Mouse (Mus musculus): ENCODE results near the gene Tcte2. TPM values are rescaled to one million over a fixed set of nuclear protein-coding genes. Genes with fewer than 3 reads are reported as not detected.
A peak's percentile ranks its signal among the peaks of the same experiment; 100 is the strongest.
"Not testable (repeated sequence)": the region's sequence is repeated elsewhere in the genome, so short reads cannot be mapped to it uniquely, and the experiment has no call there.

The Tcte2 gene
- polyA plus RNA-seq (2016; fragmentation: Nextera tagmentation; extraction: Ambion mirVana), result 2.8 and 3.3 TPM in 2 replicates

GRCm38 (mm10) chr17:13761179-13761913 lies at the start of gene Tcte2:
Tcte2 (minus strand) TSS chr17:13761825.
- H3K36me3 ChIP-seq (replicated peaks), result no peaks in the 10 kb centered on the region
- WGBS, result under 1% methylated on average over 74 of the region's 74 CpGs

DNA sequence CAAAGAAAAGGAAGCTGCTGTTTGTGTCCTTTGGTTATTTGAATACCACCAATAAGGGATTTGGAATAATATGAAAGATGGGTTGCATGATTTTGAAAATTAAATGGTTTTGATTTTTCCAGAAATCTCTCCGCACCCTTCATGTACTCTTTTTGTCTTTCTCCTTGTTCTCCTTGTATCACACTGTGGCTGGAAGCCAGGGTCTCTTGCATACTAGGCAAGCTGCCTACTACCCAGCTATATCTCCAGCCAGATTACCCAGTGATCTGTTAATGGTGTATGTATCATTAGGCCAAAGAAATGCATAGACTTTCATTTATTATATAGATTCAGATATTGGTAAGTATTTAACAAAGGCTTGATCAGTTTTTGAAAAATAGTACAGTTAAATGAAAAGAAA lies 44.4 kb upstream of the Tcte2 start:
- H3K9me3 ChIP-seq, result no peaks in the 10 kb centered on the region
- peaks cover 4% of the 10 kb centered on the region; the same call in 1 of the 2 replicates for H3K4me1 ChIP-seq
- H3K27ac ChIP-seq (replicated peaks), result no peak overlapping the region
- WGBS, result 98% methylated on average over 1 of the region's 1 CpGs
- peaks cover 59% of the 10 kb centered on the region for H3K36me3 ChIP-seq (replicated peaks)
- no peaks in the 10 kb centered on the region for H3K27me3 ChIP-seq (replicated peaks; ENCODE audit: low read depth, poor library complexity, severe bottlenecking)
- no peak overlapping the region for H3K4me3 ChIP-seq
- DNase-seq (ENCODE audit: low spot score), result no peak

More at GRCm38 (mm10) chr17:13761179-13761913, at the start of gene Tcte2:
- H3K4me1 ChIP-seq, result peaks cover 23% of the 10 kb centered on the region
- H3K9me3 ChIP-seq, result no peaks in the 10 kb centered on the region
- peak; percentile 68 for DNase-seq (ENCODE audit: low spot score)
- peak within 1 kb of the TSS; percentile 91 for H3K27ac ChIP-seq (replicated peaks)
- H3K4me3 ChIP-seq, result peak within 1 kb of the TSS; percentile 92
- 0 out of 2 replicates have a peak, but pooled peaks cover 12% of the 10 kb centered on the region for H3K27me3 ChIP-seq (replicated peaks; ENCODE audit: low read depth, poor library complexity, severe bottlenecking)

DNA sequence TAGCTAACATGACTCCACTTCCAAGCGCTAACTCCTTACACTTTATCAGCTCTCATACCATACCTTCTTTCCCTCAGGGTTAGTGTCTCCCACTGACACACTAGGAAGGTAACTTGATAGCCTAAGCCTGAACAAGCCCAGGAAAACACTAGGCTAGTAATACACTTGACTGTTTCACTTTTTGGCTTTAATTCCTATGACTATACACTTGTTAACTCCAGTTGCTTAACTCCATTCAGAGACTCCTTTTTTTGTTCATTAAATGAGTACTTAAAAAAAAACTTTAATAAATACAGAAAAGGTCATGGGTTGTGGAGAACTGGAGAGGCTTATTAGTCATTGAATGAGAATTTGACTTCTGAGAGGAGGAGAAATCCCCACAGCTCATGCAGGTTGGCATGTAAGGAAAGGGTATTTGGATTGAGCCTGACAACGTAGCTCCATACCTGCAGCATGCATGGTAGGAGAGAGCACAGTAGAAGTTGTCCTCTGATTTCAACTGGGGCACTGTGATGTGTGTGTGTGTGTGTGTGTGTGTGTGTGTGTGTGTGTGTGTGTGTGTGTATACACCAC lies 41.3 kb upstream of the Tcte2 start:
- Histone ChIP-seq H3K27me3 (replicated peaks; ENCODE audit: low read depth, poor library complexity, severe bottlenecking) (no peaks in the 10 kb centered on the region), H3K27ac (replicated peaks) (no peak overlapping the region), H3K4me1 (peaks cover 4% of the 10 kb centered on the region; the same call in 1 of the 2 replicates), H3K36me3 (replicated peaks) (peaks cover 35% of the 10 kb centered on the region), H3K9me3 (no peaks in the 10 kb centered on the region), H3K4me3 (no peak overlapping the region)
- WGBS, result 83% methylated on average over 2 of the region's 2 CpGs
- no peak for DNase-seq (ENCODE audit: low spot score)

GRCm38 (mm10) chr17:13797691-13798090 lies 36.1 kb upstream of the Tcte2 start:
- Histone ChIP-seq H3K27me3 (replicated peaks; ENCODE audit: low read depth, poor library complexity, severe bottlenecking) (no peaks in the 10 kb centered on the region), H3K4me1 (peaks cover 2% of the 10 kb centered on the region; the same call in 1 of the 2 replicates), H3K9me3 (no peaks in the 10 kb centered on the region), H3K27ac (replicated peaks) (no peak overlapping the region), H3K4me3 (no peak overlapping the region), H3K36me3 (replicated peaks) (no peaks in the 10 kb centered on the region)
- no peak for DNase-seq (ENCODE audit: low spot score)
- 81% methylated on average over 1 of the region's 1 CpGs for WGBS

- DNase-seq (ENCODE audit: low spot score); H3K9me3 ChIP-seq; H3K4me1 ChIP-seq; H3K4me3 ChIP-seq; H3K36me3 ChIP-seq (replicated peaks); H3K27me3 ChIP-seq (replicated peaks; ENCODE audit: low read depth, poor library complexity, severe bottlenecking); H3K27ac ChIP-seq (replicated peaks): not testable (repeated sequence)
- WGBS, result 91% methylated on average over 2 of the region's 2 CpGs
Measured at GRCm38 (mm10) chr17:13790033-13790432, 28.4 kb upstream of the Tcte2 start.

GRCm38 (mm10) chr17:13783469-13783868 lies 21.8 kb upstream of the Tcte2 start:
- no peaks in the 10 kb centered on the region for H3K27me3 ChIP-seq (replicated peaks; ENCODE audit: low read depth, poor library complexity, severe bottlenecking)
- no peaks in the 10 kb centered on the region for H3K36me3 ChIP-seq (replicated peaks)
- H3K4me3 ChIP-seq, result no peak overlapping the region
- H3K9me3 ChIP-seq, result no peaks in the 10 kb centered on the region
- DNase-seq (ENCODE audit: low spot score), result no peak
- H3K27ac ChIP-seq (replicated peaks), result no peak overlapping the region
- 75% methylated on average over 1 of the region's 1 CpGs for WGBS
- H3K4me1 ChIP-seq, result no peaks in the 10 kb centered on the region

GRCm38 (mm10) chr17:13781948-13782347 lies 20.3 kb upstream of the Tcte2 start:
- no peak for DNase-seq (ENCODE audit: low spot score)
- Histone ChIP-seq H3K4me3 (no peak overlapping the region), H3K9me3 (no peaks in the 10 kb centered on the region), H3K27ac (replicated peaks) (no peak overlapping the region), H3K36me3 (replicated peaks) (no peaks in the 10 kb centered on the region), H3K27me3 (replicated peaks; ENCODE audit: low read depth, poor library complexity, severe bottlenecking) (no peaks in the 10 kb centered on the region), H3K4me1 (no peaks in the 10 kb centered on the region)
- WGBS, result 84% methylated on average over 5 of the region's 5 CpGs

GRCm38 (mm10) chr17:13778865-13779264 lies 17.2 kb upstream of the Tcte2 start:
- H3K27ac ChIP-seq (replicated peaks), result no peak overlapping the region
- no peak for DNase-seq (ENCODE audit: low spot score)
- H3K27me3 ChIP-seq (replicated peaks; ENCODE audit: low read depth, poor library complexity, severe bottlenecking), result no peaks in the 10 kb centered on the region
- H3K4me1 ChIP-seq, result no peaks in the 10 kb centered on the region
- WGBS, result 93% methylated on average over 1 of the region's 1 CpGs
- H3K36me3 ChIP-seq (replicated peaks), result no peaks in the 10 kb centered on the region
- H3K4me3 ChIP-seq, result no peak overlapping the region
- no peaks in the 10 kb centered on the region for H3K9me3 ChIP-seq

GRCm38 (mm10) chr17:13777676-13778075 lies 16.1 kb upstream of the Tcte2 start:
- no peaks in the 10 kb centered on the region for H3K36me3 ChIP-seq (replicated peaks)
- H3K4me1 ChIP-seq, result no peaks in the 10 kb centered on the region
- DNase-seq (ENCODE audit: low spot score), result no peak
- no peaks in the 10 kb centered on the region for H3K9me3 ChIP-seq
- no peak overlapping the region for H3K27ac ChIP-seq (replicated peaks)
- H3K4me3 ChIP-seq, result no peak overlapping the region
- no peaks in the 10 kb centered on the region for H3K27me3 ChIP-seq (replicated peaks; ENCODE audit: low read depth, poor library complexity, severe bottlenecking)
- 82% methylated on average over 2 of the region's 2 CpGs for WGBS

GRCm38 (mm10) chr17:13769256-13769655 lies 7.6 kb upstream of the Tcte2 start:
- Histone ChIP-seq H3K9me3 (0 out of 2 replicates have a peak, but pooled peaks cover 4% of the 10 kb centered on the region), H3K36me3 (replicated peaks) (peaks cover 8% of the 10 kb centered on the region; the same call in 1 of the 2 replicates), H3K27me3 (replicated peaks; ENCODE audit: low read depth, poor library complexity, severe bottlenecking) (no peaks in the 10 kb centered on the region), H3K4me1 (no peaks in the 10 kb centered on the region), H3K27ac (replicated peaks) (no peak overlapping the region), H3K4me3 (no peak overlapping the region)
- 91% methylated on average over 3 of the region's 3 CpGs for WGBS
- no peak for DNase-seq (ENCODE audit: low spot score)

DNA sequence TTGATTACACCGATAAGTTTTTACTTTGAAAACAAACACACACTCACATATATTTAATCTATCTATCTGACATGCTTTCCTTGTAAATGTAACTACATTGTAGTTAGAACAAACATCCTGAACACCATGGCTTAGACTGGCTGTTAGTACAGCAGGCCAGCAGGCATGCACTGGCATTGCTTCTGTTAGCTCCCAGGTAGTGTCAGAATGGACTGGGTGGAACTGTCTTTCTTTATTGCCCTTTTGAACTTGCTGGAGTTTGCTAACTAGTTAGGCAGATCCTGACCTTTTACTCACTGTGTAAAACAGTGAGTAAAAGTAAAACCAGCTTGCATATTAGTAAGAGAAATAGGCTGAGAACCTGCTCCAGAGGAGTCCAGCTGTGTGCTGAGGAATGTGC lies 6.9 kb upstream of the Tcte2 start:
- Histone ChIP-seq H3K4me1 (no peaks in the 10 kb centered on the region), H3K27me3 (replicated peaks; ENCODE audit: low read depth, poor library complexity, severe bottlenecking) (no peaks in the 10 kb centered on the region), H3K36me3 (replicated peaks) (peaks cover 8% of the 10 kb centered on the region; the same call in 1 of the 2 replicates), H3K9me3 (0 out of 2 replicates have a peak, but pooled peaks cover 4% of the 10 kb centered on the region), H3K4me3 (no peak overlapping the region), H3K27ac (replicated peaks) (no peak overlapping the region)
- DNase-seq (ENCODE audit: low spot score), result no peak
- 92% methylated on average over 1 of the region's 1 CpGs for WGBS

DNA sequence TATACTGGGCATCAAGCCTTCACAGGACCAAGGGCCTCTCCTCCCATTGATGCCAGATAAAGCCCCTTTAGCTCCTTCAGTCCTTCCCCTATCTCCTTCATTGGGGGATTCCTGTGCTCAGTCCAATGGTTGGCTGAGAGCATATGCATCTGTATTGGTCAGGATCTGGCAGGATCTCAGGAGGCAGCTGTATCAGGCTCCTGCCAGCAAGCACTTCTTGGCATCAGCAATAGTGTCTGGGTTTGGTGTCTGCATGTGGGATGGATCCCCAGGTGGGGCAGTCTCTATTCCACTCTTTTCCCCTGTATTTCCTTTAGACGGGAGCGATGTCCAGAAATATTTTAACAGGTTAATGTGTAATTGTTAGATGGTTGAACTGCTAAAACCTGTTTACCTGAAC lies 3.3 kb upstream of the Tcte2 start:
- WGBS, result 93% methylated on average over 2 of the region's 2 CpGs

DNA sequence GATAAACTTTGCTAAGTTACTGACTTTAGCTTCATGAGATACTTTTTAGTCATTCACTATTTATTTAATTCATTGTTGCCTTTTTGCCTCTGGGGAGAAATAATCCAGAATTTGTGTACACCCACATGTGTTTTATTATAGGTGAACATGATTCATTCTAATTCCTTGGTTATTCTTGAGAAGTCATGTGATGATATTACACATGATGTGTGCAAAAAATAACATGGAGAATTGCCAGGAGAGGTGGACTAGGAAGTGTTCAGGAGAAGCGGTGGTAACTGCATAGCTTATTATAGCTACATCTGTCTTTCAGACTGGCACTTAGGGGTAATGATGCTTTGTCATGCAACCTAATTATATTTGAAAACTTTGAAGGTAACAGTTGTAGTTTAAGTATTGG lies 2.2 kb upstream of the Tcte2 start:
- no peak overlapping the region for H3K27ac ChIP-seq (replicated peaks)
- 0 out of 2 replicates have a peak, but pooled peaks cover 3% of the 10 kb centered on the region for H3K36me3 ChIP-seq (replicated peaks)
- 0 out of 2 replicates have a peak, but pooled peaks cover 12% of the 10 kb centered on the region for H3K27me3 ChIP-seq (replicated peaks; ENCODE audit: low read depth, poor library complexity, severe bottlenecking)
- no peaks in the 10 kb centered on the region for H3K9me3 ChIP-seq
- no peak for DNase-seq (ENCODE audit: low spot score)
- H3K4me3 ChIP-seq, result no peak overlapping the region
- 92% methylated on average over 1 of the region's 1 CpGs for WGBS
- H3K4me1 ChIP-seq, result peaks cover 22% of the 10 kb centered on the region

More for the DNA sequence above, 3.3 kb upstream of the Tcte2 start:
- DNase-seq (ENCODE audit: low spot score); H3K36me3 ChIP-seq (replicated peaks); H3K4me3 ChIP-seq; H3K9me3 ChIP-seq; H3K27ac ChIP-seq (replicated peaks): not testable (repeated sequence)
- Histone ChIP-seq H3K27me3 (replicated peaks; ENCODE audit: low read depth, poor library complexity, severe bottlenecking) (0 out of 2 replicates have a peak, but pooled peaks cover 12% of the 10 kb centered on the region), H3K4me1 (peaks cover 16% of the 10 kb centered on the region; the same call in 1 of the 2 replicates)
